Mouse (Mus musculus): ENCODE results near the gene Stat3.

DNA sequence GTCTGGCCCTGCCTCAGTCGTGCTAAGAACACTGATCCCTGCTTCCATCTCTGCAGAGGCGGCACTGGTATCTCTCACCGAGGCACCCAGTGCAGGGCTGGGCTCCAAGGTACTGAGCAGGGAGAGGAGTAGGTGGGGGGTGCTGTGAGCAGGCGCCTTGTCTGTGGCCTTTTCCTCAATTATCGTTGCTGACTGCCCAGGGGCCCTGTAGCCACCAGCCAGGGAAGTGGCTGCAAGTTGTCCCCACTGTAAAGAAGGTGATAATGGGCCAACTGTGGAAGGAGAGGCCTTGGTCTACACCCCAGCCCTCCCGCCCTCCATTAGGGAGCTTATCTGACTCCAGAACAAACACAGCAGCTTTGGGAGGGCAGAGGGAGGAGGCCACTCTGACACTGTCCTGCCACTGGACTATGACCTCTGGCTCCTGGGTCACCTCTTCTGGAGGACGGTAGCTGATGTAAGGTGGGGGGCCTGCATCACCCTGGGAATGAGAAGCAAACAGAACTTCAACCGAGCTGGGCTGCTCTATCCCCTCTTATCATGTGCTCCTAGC, 53.1 kb downstream of the Stat3 start:
- TF ChIP-seq CHD1 (IDR thresholded peaks at IDR 0.05; ENCODE audit: low read depth, low read length) (no peak), ZNF384 (IDR thresholded peaks at IDR 0.05; ENCODE audit: low read depth, low read length) (no peak)

Measured in CH12.LX (cell line).